Mouse (Mus musculus): ENCODE measurements at regions not wholly inside any gene's neighbourhood (a gene's known extent, or its start where the extent isn't known, plus 50 kb on each side); places are given as distances from the start of the nearest gene placed in this dataset.

DNA sequence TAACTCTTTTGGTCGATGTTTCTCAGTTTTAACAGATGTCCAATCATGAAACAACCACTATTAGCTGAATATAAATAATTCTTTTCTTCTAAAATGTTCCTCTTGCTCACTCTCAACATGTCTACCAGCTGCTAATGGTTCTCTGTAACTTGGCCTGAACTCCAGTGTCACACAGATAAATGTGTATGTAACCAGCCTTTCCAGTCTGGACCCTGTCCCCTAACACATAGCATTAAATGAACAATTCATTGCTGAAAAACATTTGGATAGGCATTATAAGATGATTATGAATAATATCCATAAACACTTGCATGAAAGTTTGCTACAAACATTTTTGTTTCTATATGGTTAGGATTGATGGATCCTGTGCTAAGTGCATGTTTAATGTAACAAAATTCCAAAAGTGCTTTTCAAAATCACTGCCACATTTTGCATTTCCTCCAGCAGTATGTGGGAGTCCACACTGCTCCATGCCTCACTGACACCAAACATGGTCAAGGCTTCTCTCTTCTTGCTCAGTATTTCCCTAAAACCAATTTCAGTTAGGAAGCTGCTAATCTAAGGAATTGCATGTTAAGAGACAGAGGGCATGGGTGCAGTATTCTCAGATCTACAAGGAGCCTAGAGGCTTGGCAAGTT, 82.1 kb upstream of the Thbs1 start:
- no peak for DNase-seq (ENCODE audit: low read depth, low spot score)

DNA sequence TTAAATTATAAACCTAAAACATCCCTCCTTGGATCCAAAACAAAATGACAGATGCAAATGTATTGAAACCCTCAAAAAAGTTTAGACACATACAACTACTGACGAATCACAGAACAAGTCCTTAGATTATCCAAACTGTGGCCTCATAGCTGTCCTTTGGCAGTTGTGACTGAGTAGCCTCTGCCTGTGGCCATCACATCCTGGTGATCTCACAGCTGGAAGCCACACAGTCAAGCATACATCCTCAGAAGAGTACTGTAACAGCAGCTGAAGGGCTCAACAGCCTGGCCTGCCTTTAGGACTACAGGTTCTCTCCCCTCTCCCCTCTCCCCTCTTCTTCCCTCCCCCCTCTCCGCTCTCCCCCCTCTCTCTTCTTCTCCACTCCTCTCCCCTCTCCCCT, 80.0 kb upstream of the Thbs1 start:
- DNase-seq (ENCODE audit: low read depth, low spot score) = no peak

GRCm38 (mm10) chr2:118033377-118033776, 78.3 kb upstream of the Thbs1 start:
- DNase-seq (ENCODE audit: low read depth, low spot score) = no peak

DNA sequence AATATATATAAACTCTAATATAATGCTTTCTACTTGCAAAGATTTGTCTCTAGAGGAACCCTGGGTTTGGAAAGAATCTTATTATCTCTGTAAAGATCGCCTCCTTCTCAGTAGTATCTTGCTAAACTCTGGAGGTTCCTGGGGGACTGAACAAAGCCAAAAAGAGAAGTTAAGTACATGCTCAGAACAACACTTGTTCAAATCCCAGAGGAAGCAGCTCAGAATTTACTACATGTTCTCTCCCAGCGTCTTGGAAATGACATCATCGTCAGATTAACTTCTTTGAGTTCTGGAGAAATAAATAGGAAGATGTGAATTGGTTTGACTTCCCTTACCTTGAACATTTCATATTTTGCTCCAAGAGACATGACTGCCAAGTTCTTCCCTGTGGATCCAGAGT, 77.7 kb upstream of the Thbs1 start:
- DNase-seq (ENCODE audit: low read depth, low spot score) = no peak

GRCm38 (mm10) chr2:118035333-118035732, 76.3 kb upstream of the Thbs1 start:
- DNase-seq (ENCODE audit: low read depth, low spot score) = no peak

GRCm38 (mm10) chr2:118038859-118039818, 72.5 kb upstream of the Thbs1 start:
- peak; percentile 16 for DNase-seq (ENCODE audit: low read depth, low spot score)

GRCm38 (mm10) chr2:118039819-118040206, 71.9 kb upstream of the Thbs1 start:
- DNase-seq (ENCODE audit: low read depth, low spot score) = no peak

DNA sequence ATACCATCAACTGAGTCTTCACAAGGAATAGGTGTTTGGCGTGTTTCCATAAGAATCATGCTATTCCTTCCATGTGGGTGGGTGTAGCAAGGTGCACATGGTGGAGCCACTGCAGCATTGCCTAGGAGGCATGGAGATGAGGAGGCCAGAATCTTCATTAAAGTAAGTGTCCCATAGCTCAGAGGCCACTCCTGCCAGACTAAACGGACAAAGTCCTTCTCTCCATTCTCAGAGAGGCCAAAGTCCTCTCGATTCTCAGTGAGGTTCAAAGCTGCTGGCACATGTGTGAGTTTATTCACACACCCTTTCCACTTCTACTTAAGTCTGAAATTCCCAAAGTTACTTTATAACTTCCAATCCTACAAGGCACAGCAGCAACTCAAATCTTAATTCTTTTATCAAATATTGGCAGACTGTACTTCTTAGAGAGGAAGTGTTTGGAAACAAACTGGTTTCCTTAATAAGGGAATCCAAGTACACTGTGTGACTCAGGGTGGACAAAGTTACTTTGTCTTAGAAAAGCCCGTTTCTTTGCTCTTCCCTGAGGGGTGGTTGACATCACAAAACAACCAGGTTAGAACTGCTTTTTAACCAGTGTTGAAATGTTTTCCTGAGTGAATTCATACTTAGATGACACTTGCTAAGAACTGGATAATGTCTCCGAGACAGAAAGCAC, 69.2 kb upstream of the Thbs1 start:
- DNase-seq (ENCODE audit: low read depth, low spot score) = no peak

DNA sequence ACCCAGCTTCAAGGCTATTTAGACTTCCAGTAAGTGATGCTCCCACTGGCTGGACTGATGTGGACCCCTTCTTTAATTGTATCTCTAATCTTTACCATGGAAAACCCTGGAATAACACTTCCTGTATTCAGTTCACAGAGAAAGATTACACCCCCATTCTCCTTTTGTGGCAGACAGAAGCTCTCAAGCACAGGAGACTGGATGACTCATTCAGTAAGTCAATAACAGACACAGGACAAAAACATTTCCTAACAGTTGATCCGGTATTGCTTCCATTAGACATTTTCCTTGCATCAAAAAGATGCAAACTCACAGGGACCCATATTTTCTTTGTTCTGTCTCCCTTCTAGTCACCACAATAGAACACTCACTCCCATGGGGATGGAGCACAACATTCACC, 67.0 kb upstream of the Thbs1 start:
- no peak for DNase-seq (ENCODE audit: low read depth, low spot score)

DNA sequence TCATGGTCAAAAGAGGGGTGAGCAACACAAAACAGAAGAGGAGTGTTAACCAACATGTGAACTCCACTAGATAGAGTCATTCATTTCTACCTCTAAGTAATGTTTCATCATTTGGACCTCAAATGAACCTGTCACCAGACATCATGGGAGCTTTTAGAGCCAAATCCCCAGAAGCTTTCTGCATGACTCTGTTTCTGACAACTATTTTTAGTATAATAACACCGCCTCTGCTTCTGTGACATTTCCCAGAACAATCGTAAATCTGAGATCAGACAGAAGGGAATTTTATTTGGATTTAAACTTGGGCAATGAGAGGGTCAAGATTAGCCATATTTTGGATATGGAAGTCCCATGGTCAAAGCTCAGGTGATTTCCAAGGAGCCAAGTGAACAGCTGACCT, 61.4 kb upstream of the Thbs1 start:
- DNase-seq (ENCODE audit: low read depth, low spot score) = no peak

DNA sequence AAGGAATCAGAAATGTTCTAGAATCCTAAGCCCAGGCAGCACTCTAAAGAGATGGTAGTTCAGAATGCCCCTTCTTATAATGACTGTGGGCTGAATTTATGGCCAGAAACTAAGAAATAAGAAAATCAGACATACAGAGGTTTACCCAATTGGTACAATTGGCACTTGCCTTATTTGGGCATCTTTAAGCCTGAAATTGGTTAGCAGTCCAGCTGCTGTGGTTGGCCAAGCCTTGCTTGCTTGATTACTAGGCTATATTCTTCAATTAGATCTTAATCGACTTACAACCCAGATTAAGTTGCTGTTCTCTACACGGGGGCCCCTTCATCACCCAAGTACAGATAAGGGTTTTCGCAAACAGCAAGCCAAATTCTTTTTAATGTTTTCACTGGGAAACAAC, 60.1 kb upstream of the Thbs1 start:
- DNase-seq (ENCODE audit: low read depth, low spot score) = no peak

GRCm38 (mm10) chr2:118053512-118053911, 58.2 kb upstream of the Thbs1 start:
- no peak for DNase-seq (ENCODE audit: low read depth, low spot score)

- no peak for DNase-seq (ENCODE audit: low read depth, low spot score)
These were observed 52.9 kb upstream of the Thbs1 start for GRCm38 (mm10) chr2:118058654-118059395.

- DNase-seq (ENCODE audit: low read depth, low spot score) = peak; percentile 22
These were observed 50.4 kb upstream of the Thbs1 start for GRCm38 (mm10) chr2:118061291-118061690.
